Mouse (Mus musculus): Measurements from ENCODE around the gene Peli2. TPM values are rescaled to one million over a fixed set of nuclear protein-coding genes. Genes with fewer than 3 reads are reported as not detected.

Peli2 gene
- polyA plus RNA-seq, 1 experiment: 18.7 TPM

GRCm38 (mm10) chr14:48296820-48297219, 176.2 kb downstream of the Peli2 start:
- peaks cover 13% of the 10 kb centered on the region for H3K4me1 ChIP-seq (ENCODE audit: control insufficient read depth, insufficient read depth, low read length)
- DNase-seq: no peak
- H3K4me3 ChIP-seq (replicated peaks; ENCODE audit: extremely low read depth, low read depth, low read length): no peak overlapping the region
- 100% methylated on average over 1 of the region's 1 CpGs for WGBS
- no peak for TF ChIP-seq CTCF (IDR thresholded peaks at IDR 0.05; ENCODE audit: insufficient read depth, low read length)
- no peak for TF ChIP-seq POLR2A (IDR thresholded peaks at IDR 0.05; ENCODE audit: borderline replicate concordance, extremely low read depth, low read depth, low read length)

GRCm38 (mm10) chr14:48302471-48303186, 182.0 kb downstream of the Peli2 start:
- WGBS: 61% methylated on average over 10 of the region's 10 CpGs
- no peak overlapping the region for H3K4me3 ChIP-seq (replicated peaks; ENCODE audit: extremely low read depth, low read depth, low read length)
- no peaks in the 10 kb centered on the region for H3K4me1 ChIP-seq (ENCODE audit: control insufficient read depth, insufficient read depth, low read length)
- no peak for TF ChIP-seq CTCF (IDR thresholded peaks at IDR 0.05; ENCODE audit: insufficient read depth, low read length)
- no peak for TF ChIP-seq POLR2A (IDR thresholded peaks at IDR 0.05; ENCODE audit: borderline replicate concordance, extremely low read depth, low read depth, low read length)
- DNase-seq: no peak

GRCm38 (mm10) chr14:48303235-48303634, 182.6 kb downstream of the Peli2 start:
- no peak overlapping the region for H3K4me3 ChIP-seq (replicated peaks; ENCODE audit: extremely low read depth, low read depth, low read length)
- no peaks in the 10 kb centered on the region for H3K4me1 ChIP-seq (ENCODE audit: control insufficient read depth, insufficient read depth, low read length)
- TF ChIP-seq POLR2A (IDR thresholded peaks at IDR 0.05; ENCODE audit: borderline replicate concordance, extremely low read depth, low read depth, low read length) (no peak), CTCF (IDR thresholded peaks at IDR 0.05; ENCODE audit: insufficient read depth, low read length) (no peak)
- DNase-seq: no peak
- WGBS: 41% methylated on average over 6 of the region's 6 CpGs

GRCm38 (mm10) chr14:48303841-48304240, 183.2 kb downstream of the Peli2 start:
- Histone ChIP-seq H3K4me1 (ENCODE audit: control insufficient read depth, insufficient read depth, low read length) (no peaks in the 10 kb centered on the region), H3K4me3 (replicated peaks; ENCODE audit: extremely low read depth, low read depth, low read length) (no peak overlapping the region)
- WGBS: 61% methylated on average over 9 of the region's 9 CpGs
- no peak for DNase-seq
- TF ChIP-seq POLR2A (IDR thresholded peaks at IDR 0.05; ENCODE audit: borderline replicate concordance, extremely low read depth, low read depth, low read length) (no peak), CTCF (IDR thresholded peaks at IDR 0.05; ENCODE audit: insufficient read depth, low read length) (no peak)

GRCm38 (mm10) chr14:48313234-48313633, 192.6 kb downstream of the Peli2 start:
- TF ChIP-seq CTCF (IDR thresholded peaks at IDR 0.05; ENCODE audit: insufficient read depth, low read length): no peak
- no peak for TF ChIP-seq POLR2A (IDR thresholded peaks at IDR 0.05; ENCODE audit: borderline replicate concordance, extremely low read depth, low read depth, low read length)
- Histone ChIP-seq H3K4me1 (ENCODE audit: control insufficient read depth, insufficient read depth, low read length) (no peaks in the 10 kb centered on the region; the same call in 1 of the 2 replicates), H3K4me3 (replicated peaks; ENCODE audit: extremely low read depth, low read depth, low read length) (no peak overlapping the region)
- no peak for DNase-seq
- 63% methylated on average over 3 of the region's 3 CpGs for WGBS

GRCm38 (mm10) chr14:48316396-48316795, 195.8 kb downstream of the Peli2 start:
- Histone ChIP-seq H3K4me1 (ENCODE audit: control insufficient read depth, insufficient read depth, low read length) (no peaks in the 10 kb centered on the region; the same call in 1 of the 2 replicates), H3K4me3 (replicated peaks; ENCODE audit: extremely low read depth, low read depth, low read length) (no peak overlapping the region)
- WGBS: 43% methylated on average over 8 of the region's 8 CpGs
- no peak for DNase-seq
- TF ChIP-seq CTCF (IDR thresholded peaks at IDR 0.05; ENCODE audit: insufficient read depth, low read length): no peak
- TF ChIP-seq POLR2A (IDR thresholded peaks at IDR 0.05; ENCODE audit: borderline replicate concordance, extremely low read depth, low read depth, low read length): no peak

- no peak overlapping the region for H3K4me3 ChIP-seq (replicated peaks; ENCODE audit: extremely low read depth, low read depth, low read length)
- no peak for TF ChIP-seq POLR2A (IDR thresholded peaks at IDR 0.05; ENCODE audit: borderline replicate concordance, extremely low read depth, low read depth, low read length)
- TF ChIP-seq CTCF (IDR thresholded peaks at IDR 0.05; ENCODE audit: insufficient read depth, low read length): no peak
- H3K4me1 ChIP-seq (ENCODE audit: control insufficient read depth, insufficient read depth, low read length): no peaks in the 10 kb centered on the region
- no peak for DNase-seq
- WGBS: 44% methylated on average over 18 of the region's 18 CpGs
These were observed 203.3 kb downstream of the Peli2 start for GRCm38 (mm10) chr14:48323771-48324459.

GRCm38 (mm10) chr14:48324460-48324850, 203.8 kb downstream of the Peli2 start:
- 64% methylated on average over 4 of the region's 4 CpGs for WGBS
- TF ChIP-seq CTCF (IDR thresholded peaks at IDR 0.05; ENCODE audit: insufficient read depth, low read length) (no peak), POLR2A (IDR thresholded peaks at IDR 0.05; ENCODE audit: borderline replicate concordance, extremely low read depth, low read depth, low read length) (no peak)
- H3K4me3 ChIP-seq (replicated peaks; ENCODE audit: extremely low read depth, low read depth, low read length): no peak overlapping the region
- no peaks in the 10 kb centered on the region for H3K4me1 ChIP-seq (ENCODE audit: control insufficient read depth, insufficient read depth, low read length)
- DNase-seq: no peak

GRCm38 (mm10) chr14:48327746-48328145, 207.1 kb downstream of the Peli2 start:
- no peak for TF ChIP-seq POLR2A (IDR thresholded peaks at IDR 0.05; ENCODE audit: borderline replicate concordance, extremely low read depth, low read depth, low read length)
- TF ChIP-seq CTCF (IDR thresholded peaks at IDR 0.05; ENCODE audit: insufficient read depth, low read length): no peak
- 73% methylated on average over 3 of the region's 3 CpGs for WGBS
- no peak overlapping the region for H3K4me3 ChIP-seq (replicated peaks; ENCODE audit: extremely low read depth, low read depth, low read length)
- H3K4me1 ChIP-seq (ENCODE audit: control insufficient read depth, insufficient read depth, low read length): peaks cover 5% of the 10 kb centered on the region; the same call in 1 of the 2 replicates
- no peak for DNase-seq
